Comparison of ENCODE assay signal across 13 mouse cellular contexts in the genomic region with DNA sequence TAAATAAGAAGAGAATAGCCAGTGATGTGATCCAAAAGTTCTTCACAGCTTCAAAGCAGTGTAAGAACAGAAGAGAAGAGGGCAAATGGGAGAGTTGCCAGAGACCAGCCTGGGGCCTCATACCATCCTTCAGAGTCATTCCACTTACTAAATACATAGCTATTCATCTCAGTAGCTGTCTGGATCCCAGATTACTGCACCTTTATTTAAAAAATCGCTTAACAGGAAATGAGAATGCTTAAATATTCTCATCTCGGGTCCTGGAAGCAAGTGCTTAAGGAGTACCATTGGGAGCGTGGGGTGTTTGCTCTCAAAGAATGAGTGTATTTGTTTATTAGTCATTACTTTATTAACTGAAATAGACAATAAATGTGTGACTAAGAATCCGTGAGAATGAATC.
"Had no signal": no experiment of that assay in that cellular context is flagged by ENCODE, and none has a peak within 500 bp of the region (broad histone marks: within the 10 kb centered on the region; RNA-seq: fewer than 3 reads in every experiment).

No protein-coding gene starts in this region.

- H3K4me2 ChIP-seq: liver, embryonic 11.5 days; midbrain, embryonic 13.5 days; neural tube, embryonic 15.5 days had no signal

- H3K9me3 ChIP-seq: limb, embryonic 10.5 days; midbrain, embryonic 13.5 days; neural tube, embryonic 15.5 days had no signal

- H3K27me3 ChIP-seq: midbrain, embryonic 13.5 days; neural tube, embryonic 15.5 days had no signal

- H3K4me3 ChIP-seq: limb, embryonic 10.5 days; midbrain, embryonic 13.5 days; neural tube, embryonic 15.5 days had no signal

- H3K4me1 ChIP-seq: limb, embryonic 10.5 days; midbrain, embryonic 13.5 days; neural tube, embryonic 15.5 days had no signal

- DNase-seq: kidney, adult 8-10 months; kidney, postnatal 36 days; layer of hippocampus, adult 9-11 months; lung, postnatal 10 days; right cerebral cortex, adult 18-20 months; thymus, adult 2 months; thymus, postnatal 25 days had no signal

- H3K36me3 ChIP-seq: limb, embryonic 10.5 days; midbrain, embryonic 13.5 days; neural tube, embryonic 15.5 days had no signal

- H3K27ac ChIP-seq: kidney, postnatal 0 days; limb, embryonic 10.5 days; midbrain, embryonic 13.5 days; neural tube, embryonic 15.5 days had no signal

- H3K9ac ChIP-seq: midbrain, embryonic 13.5 days; neural tube, embryonic 15.5 days had no signal

- ATAC-seq: intestine, postnatal 0 days; midbrain, embryonic 13.5 days had no signal
